Mouse (Mus musculus) bone marrow, adult 2 months (tissue): ENCODE results near the gene Tmem63a. TPM values are rescaled to one million over a fixed set of nuclear protein-coding genes. Genes with fewer than 3 reads are reported as not detected.
A peak's percentile ranks its signal among the peaks of the same experiment; 100 is the strongest.

Source experiments
- H3K27ac ChIP-seq: fragments of 200-500 bp; 2 replicates; pipeline ENCODE4 v1.5.1; 2012; ENCODE audit warnings: low read depth, mild to moderate bottlenecking, control low read depth, inconsistent platforms, low read length; ENCODE audit not compliant: control insufficient read depth, poor library complexity, insufficient read depth
- H3K4me1 ChIP-seq: fragments of 200-500 bp; 2 replicates; pipeline ENCODE4 v1.6.1; 2011; ENCODE audit warnings: low read length; ENCODE audit not compliant: control insufficient read depth, insufficient read depth
- H3K4me3 ChIP-seq: fragments of 200-500 bp; replicated peaks from 2 replicates; pipeline ENCODE3; 2011; ENCODE audit warnings: mild to moderate bottlenecking, low read depth, low read length, control low read depth; ENCODE audit not compliant: control insufficient read depth
- CTCF ChIP-seq: fragments of 200-500 bp; IDR thresholded peaks from 2 replicates; pipeline ENCODE4 v1.5.1; 2011; ENCODE audit warnings: low read length, control low read depth; ENCODE audit not compliant: control insufficient read depth, insufficient read depth
- POLR2A ChIP-seq: fragments of 200-500 bp; IDR thresholded peaks from 2 replicates; pipeline ENCODE4 v1.6.1; 2011; ENCODE audit warnings: low read depth, mild to moderate bottlenecking, control low read depth, low read length, borderline replicate concordance; ENCODE audit not compliant: control insufficient read depth
- WGBS: fragments of 180-500 bp; shearing (Covaris S2); methylation state at CpG from one replicate; pipeline ENCODE4 v1.1.7; 2018; 5-methylcytosine and 5-hydroxymethylcytosine counted together
- polyA plus RNA-seq: library from polyadenylated mRNA; stranded (reverse); fragments of >200 nt; gene quantifications from 2 replicates; pipeline ENCODE4 v1.2.4, GENCODE M21; 2011; ENCODE audit warnings: low replicate concordance; ENCODE audit not compliant: missing spikeins, insufficient read depth, insufficient read length

Tmem63a gene
- polyA plus RNA-seq, 1 experiment: 32.8 TPM

DNA sequence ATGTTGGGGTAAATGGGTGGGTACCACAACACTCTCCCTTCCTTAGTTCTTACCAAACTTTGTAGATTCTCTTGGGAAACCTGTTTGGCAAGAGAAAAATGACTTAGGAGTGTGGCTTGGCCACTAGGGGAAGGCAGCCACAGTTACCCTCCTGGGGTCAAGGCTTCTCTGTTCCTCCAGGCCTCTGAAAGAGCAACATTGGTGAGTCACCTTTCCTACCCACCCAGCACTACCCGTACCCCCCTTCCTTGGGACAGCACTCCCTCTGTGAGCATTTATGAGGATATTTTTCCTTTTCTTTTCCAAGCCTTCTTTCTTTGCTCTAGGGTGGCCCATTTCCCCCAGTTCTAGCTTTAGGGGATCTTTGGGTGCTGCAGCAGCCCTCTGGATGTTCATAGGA lies 1.8 kb downstream of the Tmem63a start:
- peak; percentile 27; the same call in 1 of the 2 replicates for TF ChIP-seq CTCF
- no peak for TF ChIP-seq POLR2A
- WGBS: 34% methylated on average over 1 of the region's 1 CpGs
- H3K4me3 ChIP-seq: peak overlapping the region; percentile 97
- peak overlapping the region; percentile 97 for H3K27ac ChIP-seq
- H3K4me1 ChIP-seq: peaks cover 7% of the 10 kb centered on the region

DNA sequence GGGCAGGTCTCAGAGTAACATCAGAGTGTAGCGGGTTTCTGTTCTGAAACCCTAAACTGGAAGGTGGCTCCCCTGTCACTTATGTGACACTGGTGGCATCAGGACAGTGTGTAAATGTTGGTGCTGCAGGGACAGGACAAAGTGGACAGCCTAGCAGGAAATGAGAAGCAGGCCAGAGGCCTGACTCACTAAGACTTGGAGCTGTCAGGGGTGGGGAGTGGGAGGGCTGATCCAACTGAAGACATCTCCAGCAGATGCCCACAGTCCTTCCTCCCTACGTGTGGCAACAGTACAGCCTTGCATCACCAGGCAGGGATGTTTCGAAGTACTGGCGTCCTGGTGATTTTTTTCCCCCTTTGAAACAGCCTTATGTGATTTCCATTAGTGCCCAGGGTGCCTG lies 2.4 kb downstream of the Tmem63a start:
- H3K4me1 ChIP-seq: peaks cover 7% of the 10 kb centered on the region

DNA sequence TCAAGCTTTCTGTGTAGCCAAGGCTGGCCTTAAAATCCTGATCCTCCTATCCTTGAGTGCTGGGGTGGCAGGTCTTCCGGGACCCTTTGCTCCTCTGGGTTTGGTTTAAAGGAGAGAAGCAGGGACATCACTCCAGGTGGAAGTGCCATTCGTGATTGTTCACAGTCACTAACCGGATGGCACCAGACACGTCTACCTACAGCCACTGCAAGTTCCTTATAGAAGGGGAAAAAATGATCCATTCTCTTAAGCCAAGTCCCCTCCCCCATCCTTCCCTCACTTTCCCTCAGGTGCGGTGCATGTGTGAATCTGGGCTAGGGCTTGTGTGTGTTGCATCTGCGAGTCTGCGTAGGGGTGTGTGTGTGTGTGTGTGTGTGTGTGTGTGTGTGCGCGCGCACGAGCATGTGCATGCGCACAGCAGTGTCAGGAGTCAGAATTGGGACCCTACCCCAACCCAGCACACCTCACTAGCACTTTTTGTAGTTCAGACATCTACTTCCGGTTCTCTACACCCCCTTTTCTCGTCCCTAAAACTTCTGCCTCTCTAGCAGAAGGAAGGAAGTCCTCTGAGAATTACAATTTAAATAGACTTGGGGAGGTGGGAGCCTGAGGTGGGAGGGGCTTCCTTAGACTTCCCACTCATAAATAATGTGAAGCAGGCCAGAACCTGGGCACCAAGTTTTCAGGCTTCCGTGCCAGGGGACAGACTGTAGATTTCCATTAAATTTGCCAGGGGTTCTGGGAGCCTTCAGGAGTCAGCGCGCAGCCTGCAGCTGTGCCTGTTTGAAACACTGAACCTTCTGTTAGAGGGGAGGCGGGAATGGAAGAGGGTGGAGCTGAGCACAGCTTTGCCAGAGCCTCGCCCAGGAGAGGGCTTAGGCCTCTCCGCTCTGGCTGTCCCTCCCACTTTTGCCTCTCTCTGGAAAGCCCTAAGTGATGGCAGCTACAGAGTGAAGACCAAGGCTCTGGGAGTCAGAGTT lies 3.1 kb downstream of the Tmem63a start:
- Histone ChIP-seq H3K4me3 (peak overlapping the region; percentile 57), H3K4me1 (peaks cover 7% of the 10 kb centered on the region), H3K27ac (peak overlapping the region; percentile 61)
- no peak for TF ChIP-seq CTCF
- no peak for TF ChIP-seq POLR2A
- 8% methylated on average over 20 of the region's 20 CpGs for WGBS

More for the DNA sequence above, 2.4 kb downstream of the Tmem63a start:
- Histone ChIP-seq H3K4me3 (peak overlapping the region; percentile 57), H3K27ac (peak overlapping the region; percentile 97)
- 38% methylated on average over 4 of the region's 4 CpGs for WGBS
- TF ChIP-seq POLR2A: no peak
- TF ChIP-seq CTCF: no peak

DNA sequence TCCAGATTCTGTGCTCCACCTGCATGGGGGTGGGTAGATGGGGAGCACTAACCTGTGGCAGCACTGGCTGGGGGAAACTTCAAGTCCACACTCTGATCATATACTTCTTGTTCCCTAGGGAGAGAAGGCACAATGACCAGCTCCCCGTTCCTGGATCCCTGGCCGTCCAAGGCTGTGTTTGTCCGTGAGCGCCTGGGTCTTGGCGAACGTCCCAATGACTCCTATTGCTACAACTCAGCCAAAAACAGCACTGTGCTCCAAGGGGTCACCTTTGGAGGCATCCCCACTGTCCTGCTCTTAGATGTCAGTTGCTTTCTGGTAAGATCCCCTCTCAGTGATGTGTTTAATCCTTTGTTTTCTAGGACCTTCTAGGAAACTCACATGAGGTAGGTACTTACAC lies 4.3 kb downstream of the Tmem63a start:
- H3K4me1 ChIP-seq: peaks cover 6% of the 10 kb centered on the region
- no peak overlapping the region for H3K4me3 ChIP-seq
- H3K27ac ChIP-seq: no peak overlapping the region
- TF ChIP-seq POLR2A (no peak), CTCF (no peak)
- WGBS: 87% methylated on average over 6 of the region's 6 CpGs

DNA sequence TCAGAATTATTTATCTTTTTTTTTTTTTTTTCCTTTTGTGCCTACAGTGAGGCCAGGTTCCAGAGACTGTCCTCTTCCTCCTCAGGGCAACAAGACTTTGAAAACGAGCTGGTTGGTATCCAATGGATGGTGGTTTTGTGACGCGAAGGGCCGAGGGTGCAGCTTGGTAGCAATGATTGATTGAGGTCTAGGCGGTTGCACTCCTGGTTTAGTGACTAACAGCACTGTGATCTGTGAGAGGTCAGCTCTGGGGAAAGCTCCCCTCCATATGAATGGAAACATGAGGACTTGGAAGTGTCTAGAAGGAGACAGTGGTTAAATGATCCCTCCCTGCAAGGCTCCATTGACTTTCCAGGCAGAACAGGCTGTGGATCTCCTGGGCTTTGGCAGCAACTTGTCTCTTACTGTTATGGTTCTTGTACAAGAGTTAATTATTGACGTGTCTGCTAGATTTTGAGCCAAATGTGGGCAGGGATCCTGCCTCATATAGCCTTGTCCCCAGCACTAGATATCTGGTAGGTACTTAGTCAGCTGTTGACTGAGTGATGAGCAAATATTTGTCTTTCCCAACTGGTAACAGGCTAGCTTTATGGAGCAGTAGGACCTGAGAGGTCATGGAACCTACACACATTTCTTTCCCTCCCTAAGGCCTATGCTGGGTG lies 10.1 kb downstream of the Tmem63a start:
- Histone ChIP-seq H3K4me3 (no peak overlapping the region), H3K4me1 (no peaks in the 10 kb centered on the region), H3K27ac (no peak overlapping the region)
- TF ChIP-seq POLR2A: no peak
- TF ChIP-seq CTCF: no peak
- 82% methylated on average over 6 of the region's 6 CpGs for WGBS

DNA sequence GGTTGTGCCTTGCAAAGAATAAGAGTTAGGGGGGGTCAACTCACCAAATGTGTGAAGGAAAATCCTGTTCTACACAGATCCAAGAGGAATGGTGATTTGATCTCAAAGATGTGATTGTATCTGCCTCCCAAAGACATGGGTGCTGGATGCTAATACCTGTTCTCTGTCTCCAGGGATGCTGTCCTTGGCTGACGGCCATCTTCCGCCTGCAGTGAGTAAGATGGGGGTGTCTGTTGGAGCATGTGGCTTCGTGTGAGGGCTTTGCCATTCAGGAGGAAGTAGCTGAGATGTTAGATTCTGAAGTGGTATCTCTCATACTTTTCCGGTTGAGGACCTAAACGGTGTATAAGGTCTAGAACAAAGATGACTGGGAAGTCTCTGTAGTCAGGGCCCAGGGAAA lies 10.7 kb downstream of the Tmem63a start:
- WGBS: 75% methylated on average over 5 of the region's 5 CpGs
- H3K27ac ChIP-seq: no peak overlapping the region
- no peaks in the 10 kb centered on the region for H3K4me1 ChIP-seq
- TF ChIP-seq POLR2A (no peak), CTCF (no peak)
- H3K4me3 ChIP-seq: no peak overlapping the region

DNA sequence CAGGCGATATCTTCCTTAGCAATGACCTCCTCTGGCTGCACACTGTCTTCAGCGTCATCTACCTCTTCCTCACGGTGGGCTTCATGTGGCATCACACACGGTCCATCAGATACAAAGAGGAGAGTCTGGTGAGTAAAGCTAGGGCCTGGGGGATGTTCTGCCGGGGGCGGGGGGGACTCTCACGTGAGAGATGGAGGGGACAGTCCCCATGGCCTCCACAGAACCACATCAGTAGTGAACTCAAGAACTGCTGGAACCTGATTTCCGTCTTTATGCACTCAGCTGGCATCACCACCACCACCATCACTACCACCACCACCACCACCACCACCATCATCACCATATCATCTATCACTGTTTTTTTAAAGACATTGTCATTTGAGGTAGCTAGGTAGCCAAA lies 14.3 kb downstream of the Tmem63a start:
- WGBS: 87% methylated on average over 8 of the region's 8 CpGs
- no peak overlapping the region for H3K27ac ChIP-seq
- H3K4me3 ChIP-seq: no peak overlapping the region
- no peaks in the 10 kb centered on the region for H3K4me1 ChIP-seq
- TF ChIP-seq POLR2A (no peak), CTCF (no peak)

DNA sequence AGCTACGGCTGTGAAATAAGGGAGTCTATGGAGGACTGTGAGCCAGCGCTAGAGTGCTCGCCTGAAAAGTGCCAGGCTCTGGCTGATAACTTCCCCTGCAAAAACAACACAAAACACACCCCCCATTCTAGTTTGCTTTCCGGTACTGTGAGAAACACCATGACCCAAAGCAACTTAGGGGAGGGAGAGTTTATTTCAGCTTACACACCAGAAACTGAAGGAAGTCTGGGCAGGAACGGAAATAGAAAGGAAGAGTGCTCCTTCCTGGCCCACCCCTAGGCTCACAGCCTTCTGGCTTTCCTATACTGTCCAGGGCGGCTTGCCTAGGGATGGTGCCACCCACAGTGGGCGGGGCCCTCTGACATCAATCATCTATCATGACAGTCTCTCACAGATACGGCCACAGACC lies 14.8 kb downstream of the Tmem63a start:
- H3K4me1 ChIP-seq: no peaks in the 10 kb centered on the region
- H3K4me3 ChIP-seq: no peak overlapping the region
- WGBS: 46% methylated on average over 8 of the region's 8 CpGs
- TF ChIP-seq POLR2A (no peak), CTCF (no peak)
- H3K27ac ChIP-seq: no peak overlapping the region

DNA sequence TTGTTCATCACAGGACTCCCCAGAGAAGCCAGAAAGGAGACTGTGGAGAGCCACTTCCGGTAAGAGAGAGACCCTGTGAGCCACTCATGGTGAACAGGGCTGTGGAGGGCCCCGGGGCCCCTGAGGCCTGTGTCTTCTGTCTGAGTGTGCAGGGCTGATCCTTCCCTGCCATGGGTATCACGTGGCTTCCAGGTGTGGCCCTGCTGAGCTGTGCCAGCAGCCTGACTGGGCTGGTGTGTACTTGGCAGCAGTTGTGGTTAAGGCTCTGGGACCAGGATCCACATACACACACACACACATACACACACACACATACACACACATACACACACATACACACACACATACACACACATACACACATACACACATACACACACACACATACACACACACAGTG lies 15.8 kb downstream of the Tmem63a start:
- TF ChIP-seq CTCF (no peak), POLR2A (no peak)
- no peaks in the 10 kb centered on the region for H3K4me1 ChIP-seq
- 67% methylated on average over 3 of the region's 3 CpGs for WGBS
- H3K27ac ChIP-seq: no peak overlapping the region
- no peak overlapping the region for H3K4me3 ChIP-seq
